Mouse (Mus musculus): ENCODE measurements around the gene Mettl16. TPM values are rescaled to one million over a fixed set of nuclear protein-coding genes. Genes with fewer than 3 reads are reported as not detected.

Gene Mettl16
- polyA plus RNA-seq, 1 experiment from 2014 or later: 55.2 TPM

DNA sequence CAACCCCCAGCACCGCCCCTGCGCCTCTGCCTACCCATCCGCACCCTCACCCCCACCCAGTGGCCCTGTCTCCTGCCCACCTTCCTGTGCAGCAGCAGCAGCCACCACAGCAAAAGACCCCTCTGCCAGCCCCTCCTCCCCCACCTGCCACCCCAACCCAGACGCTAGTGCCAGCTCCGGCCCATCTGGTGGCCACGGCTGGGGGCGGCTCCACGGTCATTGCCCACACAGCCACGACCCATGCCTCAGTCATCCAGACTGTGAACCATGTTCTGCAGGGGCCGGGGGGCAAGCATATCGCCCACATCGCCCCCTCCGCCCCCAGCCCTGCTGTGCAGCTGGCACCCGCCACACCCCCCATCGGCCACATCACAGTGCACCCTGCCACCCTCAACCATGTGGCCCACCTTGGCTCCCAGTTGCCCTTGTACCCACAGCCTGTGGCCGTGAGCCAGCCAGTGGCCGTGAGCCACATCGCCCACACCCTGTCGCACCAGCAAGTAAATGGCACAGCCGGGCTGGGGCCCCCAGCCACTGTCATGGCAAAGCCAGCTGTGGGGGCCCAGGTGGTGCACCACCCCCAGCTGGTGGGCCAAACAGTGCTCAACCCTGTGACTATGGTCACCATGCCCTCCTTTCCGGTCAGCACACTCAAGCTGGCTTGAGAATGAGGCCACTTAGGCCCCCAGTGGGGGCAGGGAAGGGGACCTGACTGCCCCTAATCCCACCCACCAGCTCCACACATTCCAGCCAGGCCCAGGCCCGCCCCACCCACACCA lies 72.2 kb downstream of the Mettl16 start:
- no peaks in the 10 kb centered on the region for H3K27me3 ChIP-seq (replicated peaks)
- 89% methylated on average over 22 of the region's 22 CpGs for WGBS
- H3K4me2 ChIP-seq: no peak overlapping the region
- no peak overlapping the region for H3K9ac ChIP-seq
- H3K4me1 ChIP-seq: peaks cover 11% of the 10 kb centered on the region
- H3K4me3 ChIP-seq: no peak overlapping the region
- H3K9me3 ChIP-seq: no peaks in the 10 kb centered on the region
- ATAC-seq (replicated peaks): no peak
- peaks cover 15% of the 10 kb centered on the region for H3K36me3 ChIP-seq (replicated peaks)
- no peak overlapping the region for H3K27ac ChIP-seq

DNA sequence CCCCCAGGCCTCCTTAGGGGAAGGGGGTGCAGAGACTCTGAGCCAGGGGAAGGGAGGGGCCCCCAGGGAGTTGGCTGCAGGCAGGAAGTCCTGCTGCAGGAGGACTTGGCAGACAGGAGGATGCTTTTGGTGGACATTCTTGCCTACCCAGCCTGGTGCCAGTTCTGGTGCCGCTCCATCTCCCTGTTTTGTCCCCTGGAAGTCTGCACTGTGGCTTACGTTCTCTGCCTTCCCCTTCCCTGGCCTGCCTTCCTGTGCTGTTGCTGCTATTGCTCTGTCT lies 72.7 kb downstream of the Mettl16 start:
- 81% methylated on average over 2 of the region's 2 CpGs for WGBS

DNA sequence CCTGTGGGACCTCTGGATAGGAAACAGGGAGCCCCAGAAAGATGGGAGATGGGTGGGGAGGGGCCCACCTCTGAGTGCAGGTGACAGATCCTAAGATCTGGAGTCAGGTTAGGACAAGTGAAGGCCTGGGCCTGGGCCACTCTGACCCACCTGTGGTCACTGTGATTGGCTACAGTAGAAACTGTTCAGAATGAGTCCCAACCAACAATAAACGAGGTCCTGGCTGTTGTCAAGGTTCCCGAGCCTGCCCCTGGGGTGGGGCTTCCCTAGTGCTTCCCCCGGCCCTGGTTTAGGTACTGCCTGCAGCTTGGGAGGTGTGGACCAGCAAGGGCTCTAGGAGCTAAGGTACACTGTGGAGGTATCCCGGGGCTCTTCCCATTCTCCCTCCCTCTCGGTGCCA lies 73.1 kb downstream of the Mettl16 start:
- Histone ChIP-seq H3K4me2 (no peak overlapping the region), H3K36me3 (replicated peaks) (peaks cover 15% of the 10 kb centered on the region), H3K27ac (no peak overlapping the region), H3K9ac (no peak overlapping the region), H3K4me1 (peaks cover 12% of the 10 kb centered on the region), H3K4me3 (no peak overlapping the region), H3K27me3 (replicated peaks) (no peaks in the 10 kb centered on the region), H3K9me3 (no peaks in the 10 kb centered on the region)
- WGBS: 64% methylated on average over 5 of the region's 5 CpGs
- no peak for ATAC-seq (replicated peaks)

More for the DNA sequence above, 72.7 kb downstream of the Mettl16 start:
- Histone ChIP-seq H3K4me1 (peaks cover 12% of the 10 kb centered on the region), H3K9me3 (no peaks in the 10 kb centered on the region), H3K27me3 (replicated peaks) (no peaks in the 10 kb centered on the region), H3K9ac (no peak overlapping the region), H3K27ac (no peak overlapping the region), H3K4me2 (no peak overlapping the region), H3K36me3 (replicated peaks) (peaks cover 15% of the 10 kb centered on the region), H3K4me3 (no peak overlapping the region)
- no peak for ATAC-seq (replicated peaks)

DNA sequence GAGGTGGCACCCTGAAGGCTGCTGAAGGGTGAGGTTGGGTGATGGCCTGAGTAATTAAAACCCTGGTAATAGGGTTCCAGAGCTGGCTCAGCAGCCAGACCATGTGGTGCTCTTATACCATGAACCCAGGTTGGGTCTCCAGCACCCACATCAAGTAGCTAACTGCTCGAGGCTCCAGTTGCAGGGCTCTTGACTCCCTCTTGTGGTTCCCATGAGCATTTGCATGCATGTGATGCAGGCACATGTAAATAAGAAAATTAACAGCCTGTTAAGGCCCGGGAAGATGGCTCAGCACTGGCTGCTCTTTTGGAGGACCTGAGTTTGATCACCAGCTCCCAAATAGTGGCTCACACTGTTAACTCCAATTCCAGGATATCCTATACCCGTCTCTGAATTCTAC lies 75.2 kb downstream of the Mettl16 start:
- no peaks in the 10 kb centered on the region for H3K27me3 ChIP-seq (replicated peaks)
- H3K27ac ChIP-seq: no peak overlapping the region
- H3K9ac ChIP-seq: no peak overlapping the region
- H3K9me3 ChIP-seq: no peaks in the 10 kb centered on the region
- peaks cover 5% of the 10 kb centered on the region for H3K4me1 ChIP-seq
- 63% methylated on average over 3 of the region's 3 CpGs for WGBS
- no peak overlapping the region for H3K4me2 ChIP-seq
- ATAC-seq (replicated peaks): no peak
- H3K4me3 ChIP-seq: no peak overlapping the region
- H3K36me3 ChIP-seq (replicated peaks): peaks cover 15% of the 10 kb centered on the region

DNA sequence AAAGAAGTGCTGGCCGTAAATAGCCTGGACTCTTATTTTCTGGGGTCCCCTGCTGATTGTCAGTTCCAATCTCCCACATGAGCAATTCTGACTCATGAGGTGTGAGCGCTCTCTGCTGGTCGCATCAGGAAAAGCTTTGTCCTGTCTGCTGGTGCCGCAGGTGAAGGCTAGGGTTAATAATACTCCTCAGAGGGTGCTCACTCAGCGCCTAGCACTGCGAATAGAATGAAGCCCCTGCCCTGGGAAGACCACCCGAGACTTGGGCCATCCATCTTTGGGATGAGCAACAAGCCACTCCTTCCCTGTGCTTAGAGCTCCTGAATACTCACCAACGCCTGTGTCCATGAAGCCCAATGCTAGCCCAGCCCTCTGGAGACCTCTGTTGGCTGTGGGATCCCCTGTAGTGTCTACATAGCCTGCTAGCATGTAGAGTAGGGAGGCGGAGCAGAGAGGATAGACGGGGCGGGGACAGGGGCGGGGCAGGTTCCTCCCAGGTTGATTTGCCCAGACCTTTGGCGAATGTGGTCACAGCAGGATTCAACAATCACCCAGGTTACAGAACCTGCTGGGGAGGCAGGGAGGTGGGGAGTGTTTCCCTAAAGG lies 77.4 kb downstream of the Mettl16 start:
- peaks cover 15% of the 10 kb centered on the region for H3K36me3 ChIP-seq (replicated peaks)
- no peaks in the 10 kb centered on the region for H3K27me3 ChIP-seq (replicated peaks)
- ATAC-seq (replicated peaks): peak; percentile 43
- H3K27ac ChIP-seq: no peak overlapping the region; the same call in 1 of the 2 replicates
- no peak overlapping the region for H3K4me2 ChIP-seq
- no peaks in the 10 kb centered on the region for H3K9me3 ChIP-seq
- H3K9ac ChIP-seq: no peak overlapping the region
- no peak overlapping the region for H3K4me3 ChIP-seq
- 2% methylated on average over 13 of the region's 13 CpGs for WGBS
- H3K4me1 ChIP-seq: peaks cover 5% of the 10 kb centered on the region

DNA sequence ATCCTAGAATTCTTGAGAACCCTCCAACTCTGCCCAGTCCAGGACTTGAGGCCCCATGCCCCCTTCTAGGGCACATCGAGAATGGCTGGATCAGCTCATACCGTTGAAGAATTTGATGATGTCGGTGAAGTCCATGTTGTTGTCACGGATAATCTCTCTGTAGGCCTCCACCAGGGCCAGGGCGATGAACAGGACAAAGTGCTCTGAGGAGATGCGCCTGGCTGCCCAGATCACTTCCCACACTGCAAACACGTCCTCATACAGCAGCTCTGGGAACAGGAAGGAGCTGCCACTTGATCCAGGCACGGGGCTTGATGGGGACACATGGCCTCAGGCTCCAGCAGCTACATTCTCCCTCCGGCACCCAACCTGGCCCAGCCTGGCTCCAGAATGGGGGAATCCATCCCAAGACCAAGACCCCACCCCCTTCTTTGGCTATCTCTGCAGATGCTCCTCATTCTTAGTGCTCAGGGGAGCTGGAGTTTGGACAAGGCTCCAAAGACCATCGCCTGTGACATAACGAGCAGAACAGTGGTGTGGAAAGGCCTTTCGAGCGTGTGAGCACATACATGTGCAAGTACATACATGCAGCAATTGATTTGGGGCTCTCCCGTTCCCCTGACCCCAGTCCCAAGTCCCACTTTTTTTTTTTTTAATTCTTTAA lies 80.5 kb downstream of the Mettl16 start:
- H3K9me3 ChIP-seq: no peaks in the 10 kb centered on the region
- no peak for ATAC-seq (replicated peaks)
- WGBS: 83% methylated on average over 14 of the region's 14 CpGs
- H3K36me3 ChIP-seq (replicated peaks): peaks cover 23% of the 10 kb centered on the region; the same call in 1 of the 2 replicates
- H3K27me3 ChIP-seq (replicated peaks): no peaks in the 10 kb centered on the region
- no peak overlapping the region for H3K4me3 ChIP-seq
- H3K27ac ChIP-seq: no peak overlapping the region
- peaks cover 5% of the 10 kb centered on the region for H3K4me1 ChIP-seq
- H3K4me2 ChIP-seq: no peak overlapping the region
- no peak overlapping the region for H3K9ac ChIP-seq

DNA sequence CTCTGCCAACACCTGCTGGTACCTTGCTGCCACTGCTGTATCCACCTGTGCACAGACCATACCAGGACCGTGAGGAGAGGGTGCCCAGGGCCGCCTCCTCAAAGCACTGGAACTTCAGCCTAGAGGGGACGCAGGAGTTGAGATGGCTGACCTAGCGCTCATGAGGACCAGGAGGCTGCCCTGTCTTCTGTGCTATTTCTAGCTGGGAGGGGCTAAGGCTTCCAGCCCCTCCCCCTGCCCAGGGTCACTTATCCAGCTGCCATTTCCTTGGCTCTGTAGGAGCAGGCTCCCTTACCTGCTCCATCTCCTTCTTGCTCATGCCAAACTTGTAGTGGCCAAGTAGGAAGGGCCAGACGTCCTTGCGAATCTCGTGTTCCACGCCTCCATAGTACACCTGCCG lies 87.1 kb downstream of the Mettl16 start:
- no peak overlapping the region for H3K9ac ChIP-seq
- H3K4me1 ChIP-seq: no peaks in the 10 kb centered on the region
- no peak overlapping the region for H3K4me2 ChIP-seq
- H3K9me3 ChIP-seq: no peaks in the 10 kb centered on the region
- no peak overlapping the region for H3K27ac ChIP-seq
- no peak for ATAC-seq (replicated peaks)
- 88% methylated on average over 9 of the region's 9 CpGs for WGBS
- no peak overlapping the region for H3K4me3 ChIP-seq
- peaks cover 21% of the 10 kb centered on the region; the same call in 1 of the 2 replicates for H3K36me3 ChIP-seq (replicated peaks)
- no peaks in the 10 kb centered on the region for H3K27me3 ChIP-seq (replicated peaks)

DNA sequence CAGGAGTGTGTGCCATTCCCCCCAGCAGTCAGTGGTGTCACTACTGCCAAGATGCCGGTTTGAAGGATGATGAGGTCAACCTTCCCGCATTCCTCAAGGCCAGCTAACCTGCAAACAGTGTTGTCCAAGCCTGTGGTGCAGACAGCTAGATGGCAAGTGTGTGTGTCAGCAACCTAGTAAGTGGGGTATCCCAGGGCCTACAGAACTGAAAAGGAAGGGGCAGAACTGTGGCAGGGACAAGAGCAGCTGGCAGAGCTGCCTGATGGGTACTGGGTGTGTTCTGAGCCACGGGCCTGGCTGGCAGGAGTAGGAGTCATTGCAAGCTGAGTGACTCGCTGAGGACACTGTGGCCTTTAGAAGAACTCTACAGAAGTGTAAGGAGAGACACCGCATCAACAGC lies 91.5 kb downstream of the Mettl16 start:
- ATAC-seq (replicated peaks): no peak
- no peak overlapping the region for H3K9ac ChIP-seq
- WGBS: 88% methylated on average over 5 of the region's 5 CpGs
- no peaks in the 10 kb centered on the region for H3K27me3 ChIP-seq (replicated peaks)
- no peak overlapping the region for H3K4me2 ChIP-seq
- H3K4me1 ChIP-seq: no peaks in the 10 kb centered on the region
- H3K4me3 ChIP-seq: no peak overlapping the region
- no peak overlapping the region for H3K27ac ChIP-seq
- H3K36me3 ChIP-seq (replicated peaks): peaks cover 19% of the 10 kb centered on the region; the same call in 1 of the 2 replicates
- H3K9me3 ChIP-seq: no peaks in the 10 kb centered on the region

DNA sequence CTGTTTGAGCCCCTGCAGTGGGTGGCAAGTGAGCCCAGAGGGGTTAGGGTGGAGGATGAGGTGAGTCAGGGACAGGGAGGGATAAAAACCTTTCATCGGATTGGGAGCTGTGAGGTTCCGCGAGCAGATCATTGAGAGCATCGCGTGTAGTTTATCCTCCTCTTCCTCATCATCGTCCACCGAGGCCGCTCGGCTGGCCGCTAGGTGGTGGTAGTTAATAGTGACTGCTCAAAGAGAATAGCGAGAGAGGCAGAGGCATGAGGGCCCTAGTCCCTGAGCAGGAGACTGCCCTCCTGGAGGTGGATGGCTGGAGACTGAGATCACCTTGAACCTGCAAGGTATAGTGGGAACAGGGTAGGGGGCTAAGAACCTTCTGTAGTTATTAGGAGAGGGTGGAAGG lies 92.8 kb downstream of the Mettl16 start:
- Histone ChIP-seq H3K4me3 (no peak overlapping the region), H3K36me3 (replicated peaks) (peaks cover 21% of the 10 kb centered on the region), H3K4me2 (no peak overlapping the region), H3K9ac (no peak overlapping the region; the same call in 1 of the 2 replicates), H3K9me3 (no peaks in the 10 kb centered on the region), H3K27ac (no peak overlapping the region), H3K4me1 (no peaks in the 10 kb centered on the region), H3K27me3 (replicated peaks) (no peaks in the 10 kb centered on the region)
- 27% methylated on average over 11 of the region's 11 CpGs for WGBS
- no peak for ATAC-seq (replicated peaks)

DNA sequence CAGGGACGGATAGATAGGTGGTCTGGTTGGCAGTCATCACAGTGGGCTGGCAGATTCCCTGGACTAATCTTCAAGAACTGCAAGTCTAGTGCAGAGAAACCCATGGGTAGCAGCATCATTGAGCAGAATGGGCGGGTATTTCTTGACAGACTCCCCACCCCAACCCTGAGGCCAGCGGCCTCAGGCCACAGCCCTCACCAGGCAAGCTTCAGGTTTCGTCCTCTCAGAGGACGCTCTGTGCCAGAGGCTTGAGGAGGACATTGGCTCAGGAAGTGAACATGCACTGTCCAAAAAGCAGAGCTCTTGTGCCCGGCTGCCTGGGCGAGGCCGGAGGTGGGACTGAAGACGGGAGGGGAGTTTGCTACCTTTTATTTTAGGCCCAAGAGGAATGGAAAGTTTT lies 93.8 kb downstream of the Mettl16 start:
- WGBS: 90% methylated on average over 9 of the region's 9 CpGs
- H3K4me3 ChIP-seq: no peak overlapping the region
- no peak overlapping the region for H3K27ac ChIP-seq
- H3K4me1 ChIP-seq: peaks cover 6% of the 10 kb centered on the region
- H3K9me3 ChIP-seq: no peaks in the 10 kb centered on the region
- H3K27me3 ChIP-seq (replicated peaks): no peaks in the 10 kb centered on the region
- no peak overlapping the region for H3K9ac ChIP-seq
- no peak for ATAC-seq (replicated peaks)
- no peak overlapping the region for H3K4me2 ChIP-seq
- H3K36me3 ChIP-seq (replicated peaks): peaks cover 18% of the 10 kb centered on the region

DNA sequence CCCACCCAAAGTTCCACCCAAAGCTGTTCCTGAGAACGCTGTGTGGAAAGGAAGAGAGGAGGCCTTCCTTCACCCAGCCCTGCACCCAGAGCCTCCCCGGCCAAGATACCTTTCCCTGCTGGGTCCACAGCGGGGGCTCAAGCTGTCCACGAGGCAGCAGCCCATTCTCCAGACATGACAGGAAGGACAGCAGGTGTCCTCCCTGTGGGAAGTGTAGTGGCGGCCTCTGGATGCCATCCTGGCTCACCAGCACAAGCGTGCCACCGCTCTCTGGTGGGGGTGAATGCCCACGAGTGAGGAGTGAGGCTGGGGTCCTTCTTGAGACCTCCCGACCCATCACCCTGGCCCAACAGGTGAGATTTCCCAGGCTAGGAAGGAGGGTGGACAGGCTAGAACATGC lies 94.6 kb downstream of the Mettl16 start:
- WGBS: 84% methylated on average over 9 of the region's 9 CpGs
- peaks cover 14% of the 10 kb centered on the region for H3K4me1 ChIP-seq
- no peak overlapping the region for H3K9ac ChIP-seq
- no peaks in the 10 kb centered on the region for H3K27me3 ChIP-seq (replicated peaks)
- no peak overlapping the region for H3K4me3 ChIP-seq
- no peak overlapping the region for H3K4me2 ChIP-seq
- peaks cover 18% of the 10 kb centered on the region for H3K36me3 ChIP-seq (replicated peaks)
- H3K9me3 ChIP-seq: no peaks in the 10 kb centered on the region
- H3K27ac ChIP-seq: no peak overlapping the region
- ATAC-seq (replicated peaks): no peak

DNA sequence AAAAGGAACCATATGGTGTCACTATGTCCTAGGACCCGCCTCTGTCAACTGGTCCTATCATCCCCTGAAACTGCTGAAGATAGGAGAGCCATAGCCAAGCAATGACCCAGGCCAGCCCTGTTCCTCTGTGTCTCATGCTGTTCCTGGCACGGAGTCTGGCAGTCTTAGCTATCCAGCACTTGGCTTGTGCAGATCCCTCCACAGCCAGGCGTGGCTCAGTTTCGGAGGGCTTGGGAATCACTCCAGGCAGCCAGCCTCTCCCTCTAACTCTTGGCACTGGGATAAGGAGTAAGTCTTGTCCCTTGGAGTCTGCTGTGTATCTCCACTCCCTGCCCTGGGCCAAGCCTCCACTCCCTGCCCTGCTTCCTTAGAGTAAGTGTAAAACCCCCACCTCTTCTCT lies 96.0 kb downstream of the Mettl16 start:
- 83% methylated on average over 4 of the region's 4 CpGs for WGBS
- Histone ChIP-seq H3K9me3 (no peaks in the 10 kb centered on the region), H3K27ac (no peak overlapping the region), H3K4me3 (no peak overlapping the region), H3K9ac (no peak overlapping the region), H3K36me3 (replicated peaks) (peaks cover 18% of the 10 kb centered on the region), H3K27me3 (replicated peaks) (no peaks in the 10 kb centered on the region), H3K4me1 (peaks cover 27% of the 10 kb centered on the region), H3K4me2 (no peak overlapping the region)
- ATAC-seq (replicated peaks): no peak
